ENCODE assay signal across 5 mouse cellular contexts in the genomic region with DNA sequence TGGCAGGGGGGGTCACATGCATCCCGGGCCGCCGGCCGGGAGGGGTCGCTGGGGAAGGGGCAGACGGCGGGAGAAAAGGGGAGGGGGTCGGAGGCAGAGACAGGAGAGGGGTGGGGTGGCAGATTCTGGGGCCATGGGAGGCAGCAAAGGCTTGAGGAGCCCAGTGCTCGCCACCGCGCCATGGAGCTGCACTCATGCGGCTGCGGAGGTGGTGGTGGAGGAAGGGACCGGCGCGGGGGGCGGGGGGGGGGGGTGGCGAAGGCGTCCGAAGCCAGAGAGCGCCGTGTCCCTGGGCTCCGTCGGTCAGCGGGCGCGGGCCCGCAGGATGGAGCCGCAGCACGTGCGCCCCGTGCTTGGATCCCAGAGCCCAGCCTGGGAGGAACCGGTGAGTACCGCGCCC. TPM values are rescaled to one million over a fixed set of nuclear protein-coding genes. Genes with fewer than 3 reads are reported as not detected.
"Had no signal": no experiment of that assay in that cellular context is flagged by ENCODE, and none has a peak within 500 bp of the region (broad histone marks: within the 10 kb centered on the region; RNA-seq: fewer than 3 reads in every experiment).

A gene (plus strand): TSS at position 301 of the 400 bp plus-strand sequence.

RNA-seq across cellular contexts. Expression of the gene that starts here (rescaled TPM):
- total RNA-seq: megakaryocyte-erythroid progenitor cell, adult 5-6 weeks; monocyte, adult 5-6 weeks had no signal
- polyA plus RNA-seq: liver, embryonic 16.5 days; small intestine, adult 2 months; thymus, postnatal 0 days had no signal
